Mouse (Mus musculus) embryonic facial prominence, embryonic 11.5 days (tissue): Measurements from ENCODE around the gene Atp1a2. TPM values are rescaled to one million over a fixed set of nuclear protein-coding genes. Genes with fewer than 3 reads are reported as not detected.

ENCODE experiments used
- ATAC-seq: fragments of 200-750 bp; cut with Nextera tagmentation; replicated peaks from 2 replicates; pipeline ENCODE4 v1.8.0; 2017; ENCODE audit warnings: low read depth; ENCODE audit not compliant: insufficient number of reproducible peaks, low FRiP score, low TSS enrichment
- DNase-seq: peaks from one replicate; pipeline ENCODE4 v3.0.0-alpha.2; 2015; ENCODE audit warnings: low spot score
- H3K27ac ChIP-seq: fragments of 300-500 bp; sonication (generic); replicated peaks from 2 replicates; pipeline ENCODE4 v1.5.1; 2014; ENCODE audit warnings: mild to moderate bottlenecking, low read depth, low read length, control low read depth
- H3K27me3 ChIP-seq: fragments of 300-500 bp; sonication (generic); 2 replicates; pipeline ENCODE4 v1.6.1; 2014; ENCODE audit warnings: mild to moderate bottlenecking, low read length, moderate library complexity, mixed read lengths; ENCODE audit not compliant: control insufficient read depth, insufficient read depth
- H3K36me3 ChIP-seq: fragments of 300-500 bp; sonication (generic); replicated peaks from 2 replicates; pipeline ENCODE4 v1.6.1; 2014; ENCODE audit warnings: low read depth, mild to moderate bottlenecking, low read length, moderate library complexity, mixed read lengths; ENCODE audit not compliant: control insufficient read depth, insufficient read depth
- H3K4me1 ChIP-seq: fragments of 300-500 bp; sonication (generic); 2 replicates; pipeline ENCODE4 v1.6.1; 2014; ENCODE audit warnings: low read length, mixed read lengths; ENCODE audit not compliant: control insufficient read depth, insufficient read depth
- H3K4me2 ChIP-seq: fragments of 300-500 bp; sonication (generic); 2 replicates; pipeline ENCODE4 v1.6.1; 2014; ENCODE audit warnings: low read depth, mild to moderate bottlenecking, control low read depth, low read length, moderate library complexity
- H3K4me3 ChIP-seq: fragments of 300-500 bp; sonication (generic); 2 replicates; pipeline ENCODE4 v1.5.1; 2014; ENCODE audit warnings: low read depth, low read length, control low read depth
- H3K9ac ChIP-seq: fragments of 300-500 bp; sonication (generic); replicated peaks from 2 replicates; pipeline ENCODE4 v1.6.1; 2014; ENCODE audit warnings: mild to moderate bottlenecking, control low read depth, low read length
- H3K9me3 ChIP-seq: fragments of 300-500 bp; sonication (generic); replicated peaks from 2 replicates; pipeline ENCODE4 v1.6.1; 2016; ENCODE audit warnings: mild to moderate bottlenecking, low read length, inconsistent platforms, mixed read lengths; ENCODE audit not compliant: control insufficient read depth
- WGBS: fragments of 180-500 bp; shearing (Covaris S2); extraction: QIAGEN DNeasy Blood & Tissue Kit; methylation state at CpG from one replicate; pipeline ENCODE4 v1.1.7; 2014; 5-methylcytosine and 5-hydroxymethylcytosine counted together
- polyA plus RNA-seq: library from polyadenylated mRNA; unstranded; fragments of >200 nt; fragmentation: Nextera tagmentation; extraction: Ambion mirVana; gene quantifications from 2 replicates; pipeline ENCODE4 v1.2.1, GENCODE M21; 2014

Atp1a2 gene
- polyA plus RNA-seq, 1 experiment from 2014 or later, result 0.65 TPM

- no peak for ATAC-seq
- Histone ChIP-seq H3K4me1 (0 out of 2 replicates have a peak, but pooled peaks cover 2% of the 10 kb centered on the region), H3K9ac (no peak overlapping the region), H3K9me3 (no peaks in the 10 kb centered on the region), H3K4me3 (no peak overlapping the region), H3K36me3 (no peaks in the 10 kb centered on the region), H3K4me2 (no peak overlapping the region), H3K27me3 (no peaks in the 10 kb centered on the region), H3K27ac (no peak overlapping the region)
- DNase-seq, result no peak
- 76% methylated on average over 6 of the region's 6 CpGs for WGBS
Measured at GRCm38 (mm10) chr1:172306885-172307284, 9.0 kb upstream of the Atp1a2 start.

- Histone ChIP-seq H3K4me2 (no peak overlapping the region), H3K27ac (no peak overlapping the region), H3K4me1 (0 out of 2 replicates have a peak, but pooled peaks cover 2% of the 10 kb centered on the region), H3K27me3 (no peaks in the 10 kb centered on the region), H3K9ac (no peak overlapping the region), H3K4me3 (no peak overlapping the region), H3K9me3 (no peaks in the 10 kb centered on the region), H3K36me3 (no peaks in the 10 kb centered on the region)
- WGBS, result 80% methylated on average over 4 of the region's 4 CpGs
- DNase-seq (no peak), ATAC-seq (no peak)
Measured at GRCm38 (mm10) chr1:172306196-172306595, 8.3 kb upstream of the Atp1a2 start.

- no peak overlapping the region for H3K9ac ChIP-seq
- H3K4me2 ChIP-seq, result no peak overlapping the region
- H3K36me3 ChIP-seq, result no peaks in the 10 kb centered on the region
- H3K9me3 ChIP-seq, result no peaks in the 10 kb centered on the region
- no peak for DNase-seq
- H3K27ac ChIP-seq, result no peak overlapping the region
- no peak overlapping the region for H3K4me3 ChIP-seq
- no peaks in the 10 kb centered on the region for H3K4me1 ChIP-seq
- WGBS, result 82% methylated on average over 3 of the region's 3 CpGs
- H3K27me3 ChIP-seq, result no peaks in the 10 kb centered on the region
- no peak for ATAC-seq
Measured at GRCm38 (mm10) chr1:172305635-172306034, 7.8 kb upstream of the Atp1a2 start.

- no peaks in the 10 kb centered on the region for H3K9me3 ChIP-seq
- H3K27ac ChIP-seq, result no peak overlapping the region
- H3K36me3 ChIP-seq, result no peaks in the 10 kb centered on the region
- H3K4me2 ChIP-seq, result no peak overlapping the region
- no peak overlapping the region for H3K4me3 ChIP-seq
- no peaks in the 10 kb centered on the region for H3K27me3 ChIP-seq
- no peak for ATAC-seq
- no peak for DNase-seq
- H3K9ac ChIP-seq, result no peak overlapping the region
- no peaks in the 10 kb centered on the region for H3K4me1 ChIP-seq
- 93% methylated on average over 2 of the region's 2 CpGs for WGBS
Measured at GRCm38 (mm10) chr1:172305153-172305552, 7.3 kb upstream of the Atp1a2 start.

GRCm38 (mm10) chr1:172304443-172304842 is 6.6 kb upstream of the Atp1a2 start:
- Histone ChIP-seq H3K27ac (no peak overlapping the region), H3K27me3 (no peaks in the 10 kb centered on the region), H3K4me1 (no peaks in the 10 kb centered on the region), H3K9me3 (no peaks in the 10 kb centered on the region), H3K4me3 (no peak overlapping the region), H3K36me3 (no peaks in the 10 kb centered on the region), H3K9ac (no peak overlapping the region), H3K4me2 (no peak overlapping the region)
- DNase-seq (no peak), ATAC-seq (no peak)
- 81% methylated on average over 6 of the region's 6 CpGs for WGBS

- no peak for ATAC-seq
- 0 out of 2 replicates have a peak, but pooled peaks cover 4% of the 10 kb centered on the region for H3K4me1 ChIP-seq
- peak; percentile 29 for DNase-seq
- H3K4me3 ChIP-seq, result no peak overlapping the region
- H3K4me2 ChIP-seq, result no peak overlapping the region
- H3K36me3 ChIP-seq, result no peaks in the 10 kb centered on the region
- no peaks in the 10 kb centered on the region for H3K9me3 ChIP-seq
- no peak overlapping the region for H3K27ac ChIP-seq
- 6% methylated on average over 6 of the region's 6 CpGs for WGBS
- H3K27me3 ChIP-seq, result no peaks in the 10 kb centered on the region
- H3K9ac ChIP-seq, result no peak overlapping the region
Measured at GRCm38 (mm10) chr1:172302851-172303250, 5.0 kb upstream of the Atp1a2 start.

GRCm38 (mm10) chr1:172302311-172302710 is 4.4 kb upstream of the Atp1a2 start:
- H3K4me3 ChIP-seq, result no peak overlapping the region
- WGBS, result 42% methylated on average over 3 of the region's 3 CpGs
- no peak overlapping the region for H3K27ac ChIP-seq
- DNase-seq (no peak), ATAC-seq (no peak)
- no peaks in the 10 kb centered on the region for H3K36me3 ChIP-seq
- no peaks in the 10 kb centered on the region for H3K9me3 ChIP-seq
- H3K9ac ChIP-seq, result no peak overlapping the region
- H3K4me2 ChIP-seq, result no peak overlapping the region
- H3K27me3 ChIP-seq, result no peaks in the 10 kb centered on the region
- 0 out of 2 replicates have a peak, but pooled peaks cover 4% of the 10 kb centered on the region for H3K4me1 ChIP-seq

GRCm38 (mm10) chr1:172301180-172301579 is 3.3 kb upstream of the Atp1a2 start:
- ATAC-seq (peak; percentile 40), DNase-seq (no peak)
- 42% methylated on average over 12 of the region's 12 CpGs for WGBS
- H3K4me1 ChIP-seq, result 0 out of 2 replicates have a peak, but pooled peaks cover 4% of the 10 kb centered on the region
- H3K36me3 ChIP-seq, result no peaks in the 10 kb centered on the region
- no peak overlapping the region for H3K9ac ChIP-seq
- no peak overlapping the region for H3K27ac ChIP-seq
- no peaks in the 10 kb centered on the region for H3K27me3 ChIP-seq
- H3K4me2 ChIP-seq, result no peak overlapping the region
- H3K9me3 ChIP-seq, result no peaks in the 10 kb centered on the region
- H3K4me3 ChIP-seq, result no peak overlapping the region
